In genomic region chr12:85109426-85109825, GRCm38 (mm10) we compare ENCODE assay signal across 9 mouse cellular contexts. TPM values are rescaled to one million over a fixed set of nuclear protein-coding genes. Genes with fewer than 3 reads are reported as not detected.
DNase-seq lines count a peak whose midpoint lies in the region; ATAC-seq and TF ChIP-seq lines count a peak whose summit lies in the region.
"Had no signal": no experiment of that assay in that cellular context is flagged by ENCODE, and none has a peak within 500 bp of the region (broad histone marks: within the 10 kb centered on the region; RNA-seq: fewer than 3 reads in every experiment).

No protein-coding gene starts in this region.

- WGBS in intestine, embryonic 15.5 days = 55% methylated on average over 4 of the region's 4 CpGs

- TF ChIP-seq CTCF in gastrocnemius, adult 2 months (IDR thresholded peaks at IDR 0.05) = no peak

- no peak for TF ChIP-seq POLR2A in myocyte (IDR thresholded peaks at IDR 0.05; ENCODE audit: insufficient read length, low read depth)

- H3K27me3 ChIP-seq in megakaryocyte, embryonic 14.5 days (replicated peaks) = peaks cover 4% of the 10 kb centered on the region
- no peaks in the 10 kb centered on the region for H3K27me3 ChIP-seq in intestine, embryonic 15.5 days (replicated peaks)
- no peaks in the 10 kb centered on the region for H3K27me3 ChIP-seq in myocyte (ENCODE audit: control insufficient read depth, insufficient read depth, insufficient read length)

- H3K36me3 ChIP-seq in megakaryocyte, embryonic 14.5 days (replicated peaks; ENCODE audit: low read length) = peaks cover 11% of the 10 kb centered on the region
- H3K36me3 ChIP-seq in intestine, embryonic 15.5 days = no peaks in the 10 kb centered on the region
- H3K36me3 ChIP-seq in myocyte (ENCODE audit: control insufficient read depth, insufficient read depth) = no peaks in the 10 kb centered on the region

- H3K9me3 ChIP-seq in megakaryocyte, embryonic 14.5 days = no peaks in the 10 kb centered on the region
- H3K9me3 ChIP-seq in intestine, embryonic 15.5 days = no peaks in the 10 kb centered on the region

- no peak for DNase-seq in gastrocnemius, adult 2 months
- no peak for DNase-seq in gastrocnemius, postnatal 25 days
- no peak for DNase-seq in testis, postnatal 10 days (ENCODE audit: low spot score)
- DNase-seq in adrenal gland, postnatal 14 days = no peak

- intact Hi-C loops in gastrocnemius, adult 2 months (cut with DNase I) = no loop called here

- H3K9ac ChIP-seq in intestine, embryonic 15.5 days = no peak overlapping the region

- H3ac ChIP-seq in myocyte (ENCODE audit: control insufficient read depth, insufficient read length) = no peak overlapping the region

- no peak overlapping the region for H3K4me3 ChIP-seq in gastrocnemius, adult 2 months
- peak overlapping the region; percentile 2 for H3K4me3 ChIP-seq in megakaryocyte, embryonic 14.5 days (replicated peaks)
- H3K4me3 ChIP-seq in intestine, embryonic 15.5 days (replicated peaks) = no peak overlapping the region
- H3K4me3 ChIP-seq in myocyte = peak overlapping the region; percentile 85

- H3K4me1 ChIP-seq in megakaryocyte, embryonic 14.5 days = peaks cover 62% of the 10 kb centered on the region
- H3K4me1 ChIP-seq in intestine, embryonic 15.5 days (replicated peaks) = peaks cover 13% of the 10 kb centered on the region

- ATAC-seq in megakaryocyte, adult 5-6 weeks (ENCODE audit: poor library complexity, severe bottlenecking) = no peak
- ATAC-seq in intestine, embryonic 15.5 days = no peak

- H3K79me2 ChIP-seq in myocyte (ENCODE audit: control insufficient read depth, insufficient read depth) = peaks cover 35% of the 10 kb centered on the region

- H3K4me2 ChIP-seq in intestine, embryonic 15.5 days (replicated peaks) = peak overlapping the region; percentile 57; the same call in 1 of the 2 replicates
- peak overlapping the region; percentile 83 for H3K4me2 ChIP-seq in myocyte (ENCODE audit: low read depth)

- peak overlapping the region; percentile 96; the same call in 1 of the 2 replicates for H3K27ac ChIP-seq in gastrocnemius, adult 2 months
- H3K27ac ChIP-seq in intestine, embryonic 15.5 days = no peak overlapping the region

TF ChIP-seq in myocyte, 11 proteins besides CTCF, POLR2A, EP300 and RAD21:
- TF ChIP-seq MAX (IDR thresholded peaks at IDR 0.05; ENCODE audit: low read depth) = no peak
- no peak for TF ChIP-seq SRF (IDR thresholded peaks at IDR 0.05; ENCODE audit: control insufficient read depth, insufficient read length, low read depth)
- no peak for TF ChIP-seq TCF12 (IDR thresholded peaks at IDR 0.05; ENCODE audit: insufficient read depth, poor library complexity, severe bottlenecking)
- TF ChIP-seq POLR2AphosphoS2 (IDR thresholded peaks at IDR 0.05; ENCODE audit: insufficient read length, low read depth) = no peak

RNA-seq across cellular contexts. Expression of gene Prox2, which starts 1.1 kb away (rescaled TPM):
- total RNA-seq in gastrocnemius, adult 2 months (2021) = 1 to 10 TPM; 1.7 to 3.0 TPM
- 1 to 10 TPM; 2.2 to 2.3 TPM for total RNA-seq in gastrocnemius, postnatal 25 days (2021)
- polyA plus RNA-seq in megakaryocyte, embryonic 14.5 days (2012; ENCODE audit: insufficient read depth, low replicate concordance) = 2.2 TPM in 2 replicates
- 1.6 and 3.1 TPM in 2 replicates for total RNA-seq in megakaryocyte, adult 5-6 weeks (2015)
- total RNA-seq in megakaryocyte, adult 5-6 weeks (2017) = 2.0 and 6.0 TPM in 2 replicates
- polyA plus RNA-seq in intestine, embryonic 15.5 days (2015; fragmentation: Nextera tagmentation; extraction: Ambion mirVana) = 1.9 and 2.1 TPM in 2 replicates
- 1.9 TPM for polyA plus RNA-seq in myocyte (2012; fragmentation: generic; extraction: Trizol)
- total RNA-seq in adrenal gland, postnatal 14 days (2021) = 4.7 and 6.7 TPM in 2 replicates

RNA-seq across cellular contexts. Expression of gene Dlst, which starts 1.2 kb away (rescaled TPM):
- 100 to 1,000 TPM; 247 to 365 TPM for total RNA-seq in gastrocnemius, adult 2 months (2021)
- total RNA-seq in gastrocnemius, postnatal 25 days (2021) = 100 to 1,000 TPM; 326 to 330 TPM
- 187 and 398 TPM in 2 replicates for polyA plus RNA-seq in megakaryocyte, embryonic 14.5 days (2012; ENCODE audit: insufficient read depth, low replicate concordance)
- 68.1 and 91.8 TPM in 2 replicates for total RNA-seq in megakaryocyte, adult 5-6 weeks (2015)
- 166 and 175 TPM in 2 replicates for total RNA-seq in megakaryocyte, adult 5-6 weeks (2017)
- polyA plus RNA-seq in intestine, embryonic 15.5 days (2015; fragmentation: Nextera tagmentation; extraction: Ambion mirVana) = 117 and 125 TPM in 2 replicates
- 219 TPM for polyA plus RNA-seq in myocyte (2012; fragmentation: generic; extraction: Trizol)
- total RNA-seq in adrenal gland, postnatal 14 days (2021) = 692 and 702 TPM in 2 replicates

RNA-seq across cellular contexts. Expression of gene Rps6kl1, which starts 41.6 kb away (rescaled TPM):
- total RNA-seq in gastrocnemius, adult 2 months (2021) = 1 to 10 TPM in 1 of 2 experiments, under 1 TPM in 1; 0.94 to 1.1 TPM
- total RNA-seq in gastrocnemius, postnatal 25 days (2021) = 1 to 10 TPM in 1 of 2 experiments, under 1 TPM in 1; 0.95 to 1.1 TPM
- 0.68 TPM in 1 of 2 replicates, not detected in the other for polyA plus RNA-seq in megakaryocyte, embryonic 14.5 days (2012; ENCODE audit: insufficient read depth, low replicate concordance)
- 0.04 TPM in 1 of 2 replicates, not detected in the other for total RNA-seq in megakaryocyte, adult 5-6 weeks (2015)
- 0.15 TPM in 1 of 2 replicates, not detected in the other for total RNA-seq in megakaryocyte, adult 5-6 weeks (2017)
- polyA plus RNA-seq in intestine, embryonic 15.5 days (2015; fragmentation: Nextera tagmentation; extraction: Ambion mirVana) = 2.4 and 2.6 TPM in 2 replicates
- 0.53 TPM for polyA plus RNA-seq in myocyte (2012; fragmentation: generic; extraction: Trizol)
- 1.7 and 2.2 TPM in 2 replicates for total RNA-seq in adrenal gland, postnatal 14 days (2021)
- total RNA-seq: hematopoietic stem cell, adult 5-6 weeks had no signal

Comparison
In these comparisons a context has a peak if more than half of its experiments do, and no peak if none do; other contexts are left out.
1. H3K4me3 ChIP-seq: peak in megakaryocyte, embryonic 14.5 days (single experiment) and myocyte (single experiment); none in gastrocnemius, adult 2 months (single experiment) and intestine, embryonic 15.5 days (single experiment).